Mouse (Mus musculus) MN1 (cell line): ENCODE results near the gene Csrp2.

ENCODE experiments used
- DNase-seq: peaks from one replicate; pipeline ENCODE4 v3.0.0-alpha.2; 2016; ENCODE audit warnings: low spot score

The Csrp2 gene

DNA sequence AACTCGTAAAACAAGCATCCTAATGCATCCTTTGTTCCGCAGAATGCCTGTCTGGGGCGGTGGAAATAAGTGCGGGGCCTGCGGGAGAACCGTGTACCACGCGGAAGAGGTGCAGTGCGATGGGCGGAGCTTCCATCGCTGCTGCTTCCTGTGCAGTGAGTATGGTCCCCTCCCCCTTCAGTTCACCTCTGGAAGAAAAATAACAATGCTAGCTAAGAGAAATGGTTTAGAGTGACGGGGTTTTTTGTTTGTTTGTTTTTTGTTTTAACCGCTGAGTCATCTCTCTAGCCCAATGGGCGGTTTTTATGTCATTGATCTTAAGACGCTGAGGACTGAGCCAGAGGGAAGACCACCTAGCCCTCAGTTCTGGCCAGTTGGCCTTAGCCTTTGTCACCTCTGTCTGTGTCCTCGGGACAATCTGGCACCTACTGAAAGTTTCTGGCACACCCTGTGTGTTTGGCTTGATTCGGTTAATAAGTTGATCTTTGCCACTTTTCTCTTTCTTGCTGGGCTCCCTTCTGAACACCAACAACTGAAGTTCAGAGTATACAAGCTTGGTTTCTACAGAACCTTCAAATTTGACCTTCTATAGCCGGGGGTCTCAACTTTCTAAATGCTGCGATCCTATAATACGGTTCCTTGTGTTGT is 12.4 kb downstream of the Csrp2 start:
- DNase-seq: peak; percentile 33

DNA sequence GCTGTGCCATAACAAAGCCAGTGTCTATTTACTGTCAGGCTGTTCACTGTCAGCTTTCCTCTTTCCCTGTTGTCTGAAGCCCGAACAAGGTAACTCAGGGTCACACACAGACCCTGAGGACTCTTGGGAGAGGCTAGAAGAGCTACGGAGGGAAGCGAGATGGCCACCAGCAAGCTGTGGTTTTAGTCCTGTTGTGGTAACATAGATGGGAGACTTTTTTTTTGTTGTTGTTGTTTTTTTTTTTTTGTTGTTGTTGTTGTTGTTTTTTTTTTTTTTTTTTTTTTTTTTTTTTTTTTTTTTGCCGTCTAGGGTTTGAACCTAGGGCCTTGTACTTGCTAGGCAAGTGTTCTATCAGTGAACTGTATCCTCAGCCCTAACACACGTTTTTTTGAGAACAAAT is 14.0 kb downstream of the Csrp2 start:
- no peak for DNase-seq

DNA sequence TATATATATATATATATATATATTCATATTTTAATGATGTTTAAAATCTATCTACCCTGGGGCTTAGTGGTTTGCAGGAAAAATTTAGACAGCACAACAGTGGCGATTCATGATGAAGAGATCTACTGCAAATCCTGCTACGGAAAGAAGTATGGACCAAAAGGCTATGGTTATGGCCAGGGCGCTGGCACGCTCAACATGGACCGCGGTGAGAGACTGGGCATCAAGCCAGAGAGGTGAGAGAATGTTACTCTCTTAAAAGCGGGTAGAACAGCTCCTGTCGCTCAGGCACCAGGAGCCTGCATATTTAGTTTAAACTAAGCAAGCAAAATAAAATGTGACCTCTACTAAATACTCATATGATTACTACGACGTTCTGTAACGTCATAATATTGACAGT is 15.5 kb downstream of the Csrp2 start:
- no peak for DNase-seq

DNA sequence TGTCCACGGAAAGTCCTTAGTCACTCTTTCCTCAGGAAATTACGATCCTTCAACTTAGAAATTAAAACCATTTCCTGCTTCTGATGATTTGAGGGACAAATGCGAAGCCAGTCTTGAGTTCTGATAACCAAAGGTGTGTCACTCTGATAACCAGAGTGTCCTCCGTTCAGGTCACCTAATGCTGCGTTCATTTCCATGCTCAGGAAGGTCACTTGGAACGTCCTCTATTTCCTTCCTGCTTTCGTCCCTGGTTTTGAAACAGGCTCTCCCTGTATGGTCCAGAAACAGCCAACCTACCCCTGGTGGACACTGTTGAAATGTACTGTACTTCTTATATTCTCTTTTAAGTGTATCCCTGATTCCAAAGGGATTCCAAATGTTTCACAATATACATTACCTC is 16.1 kb downstream of the Csrp2 start:
- no peak for DNase-seq

DNA sequence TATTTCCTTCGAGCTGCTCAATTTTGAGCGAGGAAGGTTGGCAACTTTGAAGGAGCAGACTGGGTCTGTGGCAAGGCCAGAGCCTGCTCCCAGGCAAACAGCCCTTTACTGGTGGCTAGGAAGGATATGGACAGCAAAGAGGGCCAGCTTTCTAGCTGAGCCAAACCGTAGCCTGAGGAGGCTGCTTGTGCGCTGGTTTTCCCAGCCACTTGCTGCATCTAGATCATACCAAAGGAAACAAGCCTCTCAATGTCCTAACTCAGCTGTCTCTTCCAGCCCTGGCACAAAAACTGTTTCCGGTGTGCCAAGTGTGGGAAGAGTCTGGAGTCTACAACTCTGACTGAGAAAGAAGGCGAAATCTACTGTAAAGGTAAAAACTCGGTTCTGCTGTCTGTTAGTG is 18.8 kb downstream of the Csrp2 start:
- no peak for DNase-seq

DNA sequence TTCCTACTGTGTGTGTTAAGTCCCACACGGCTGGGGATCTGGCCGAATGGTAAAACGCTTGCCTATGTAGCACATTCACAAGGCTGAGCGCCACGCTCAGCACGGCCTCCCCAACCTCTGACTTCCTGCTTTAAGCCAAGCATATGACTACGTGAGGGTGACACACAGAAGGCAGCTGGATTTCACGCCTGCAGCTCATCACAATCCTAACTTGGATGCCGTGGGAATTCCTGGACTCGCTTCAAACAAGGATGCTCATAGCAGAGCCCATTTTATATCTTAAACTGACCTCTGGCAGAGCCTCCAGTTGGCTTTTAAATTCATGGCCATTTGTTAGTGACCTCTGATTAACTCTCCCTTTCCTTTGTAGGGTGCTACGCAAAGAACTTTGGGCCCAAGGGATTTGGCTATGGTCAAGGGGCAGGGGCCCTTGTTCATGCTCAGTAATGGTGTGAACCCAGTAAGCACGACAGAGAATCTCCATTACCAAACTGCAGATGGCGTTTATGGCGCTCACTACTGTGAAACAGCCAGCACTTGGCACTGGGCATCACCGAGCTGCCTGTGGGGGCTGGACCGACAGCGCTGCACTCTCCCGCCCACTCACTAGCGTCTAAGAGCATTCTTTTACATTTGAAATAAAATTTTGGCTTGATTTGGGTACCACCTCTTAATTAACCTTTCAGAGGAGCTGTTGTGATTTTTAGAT is 19.4 kb downstream of the Csrp2 start:
- DNase-seq: no peak

DNA sequence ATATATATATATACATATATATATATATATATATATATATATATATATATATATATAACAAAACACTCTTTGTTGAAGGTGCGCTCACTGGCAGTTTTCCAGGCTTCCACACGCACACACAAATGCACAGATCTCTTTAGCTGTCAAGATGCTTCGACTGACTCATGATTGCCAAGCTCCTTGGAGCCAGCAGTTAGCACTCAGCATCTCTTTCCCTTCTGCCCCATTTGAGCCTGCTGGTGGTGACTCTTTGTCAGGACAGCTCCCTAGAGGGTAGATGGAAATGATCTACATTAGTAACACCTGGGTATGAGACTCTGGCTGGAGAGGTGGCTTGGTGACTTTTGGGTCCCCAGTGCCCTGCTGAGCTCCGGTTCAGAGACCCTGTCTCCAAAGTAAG is 20.1 kb downstream of the Csrp2 start:
- DNase-seq: peak; percentile 35

DNA sequence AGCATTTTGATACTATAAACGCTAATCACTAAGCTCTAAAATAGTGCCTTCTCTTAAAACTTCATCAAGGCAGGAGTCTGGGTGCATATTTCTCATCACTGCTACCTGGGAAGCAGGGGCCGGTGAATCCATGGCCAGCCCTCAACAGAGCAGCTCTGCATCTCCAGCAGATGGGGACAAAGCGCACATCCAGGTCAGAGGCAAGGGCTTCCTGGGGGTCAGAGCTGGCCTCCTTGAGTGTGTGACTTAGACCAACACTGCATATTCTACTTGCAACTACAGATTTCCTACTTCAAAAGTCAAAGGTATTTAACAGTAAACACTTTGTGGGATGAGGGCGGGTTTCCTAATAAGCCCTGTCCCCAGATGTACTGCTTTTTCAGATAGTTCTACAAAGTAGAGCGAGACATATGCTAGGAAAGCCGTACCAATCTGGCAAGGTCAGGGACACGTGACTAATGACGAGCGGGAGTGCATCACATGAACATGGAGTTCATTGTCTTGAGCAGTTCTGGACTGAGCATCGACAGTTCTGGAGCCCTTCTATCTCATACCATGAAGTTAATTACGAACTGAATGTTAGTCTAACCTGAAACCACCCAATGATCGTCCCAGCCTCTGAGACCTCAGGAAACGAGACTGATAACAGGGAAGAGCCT is 21.3 kb downstream of the Csrp2 start:
- DNase-seq: no peak

DNA sequence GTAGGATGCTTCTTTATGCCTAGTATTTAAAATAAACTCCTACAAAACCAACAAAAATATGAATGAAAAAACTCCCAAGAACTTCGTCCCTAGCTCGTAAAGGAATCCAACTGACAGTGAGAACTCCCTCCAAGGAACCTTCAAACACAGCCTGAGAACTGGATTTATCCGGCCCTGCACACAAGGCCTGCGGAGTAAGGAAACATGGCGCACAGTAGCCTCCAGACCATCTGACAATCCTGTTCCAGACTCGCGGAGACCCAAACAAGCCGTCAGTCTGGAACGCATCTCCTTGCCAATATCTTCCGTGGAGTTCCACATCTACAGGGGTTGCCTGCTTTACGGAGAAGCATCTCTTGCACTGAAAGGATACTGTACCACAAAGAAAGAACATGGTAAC is 22.4 kb downstream of the Csrp2 start:
- DNase-seq: no peak

DNA sequence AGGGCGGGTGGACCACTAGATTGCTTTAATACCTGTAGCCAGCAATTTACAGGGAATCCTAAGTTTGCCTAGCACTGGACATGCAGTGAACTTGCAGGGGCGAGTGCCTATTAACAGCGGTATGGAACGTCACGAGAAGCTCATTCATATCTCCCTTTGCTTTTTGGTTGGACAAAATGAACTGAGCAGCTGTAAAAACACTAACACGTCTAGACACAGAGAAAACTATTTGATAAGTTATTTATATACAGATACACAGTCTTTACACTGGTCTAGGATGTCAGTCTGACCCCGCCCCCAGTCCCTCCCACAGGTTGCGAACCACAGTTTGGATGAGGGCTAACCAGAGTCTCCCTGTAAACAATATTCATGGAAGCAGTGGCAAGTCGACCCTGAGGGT is 23.2 kb downstream of the Csrp2 start:
- no peak for DNase-seq

DNA sequence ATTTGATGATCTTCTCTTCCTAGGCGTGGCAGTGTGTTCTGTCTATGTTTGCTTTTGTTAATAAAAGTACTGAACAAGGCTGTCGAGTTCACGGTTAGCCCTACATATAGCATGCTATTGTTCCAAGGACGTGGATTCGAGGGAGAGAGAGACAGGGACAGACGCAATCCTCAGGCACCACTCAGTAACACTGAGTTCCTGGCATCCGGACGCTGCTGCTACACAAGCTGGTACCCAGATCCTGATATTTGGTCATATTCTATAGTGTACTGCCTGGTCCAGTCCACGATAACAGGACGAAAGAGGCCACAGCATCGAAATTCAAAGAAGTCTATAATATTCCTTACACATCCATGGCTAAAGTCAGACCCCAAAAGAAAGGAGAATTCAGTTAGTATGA is 24.6 kb downstream of the Csrp2 start:
- DNase-seq: no peak

DNA sequence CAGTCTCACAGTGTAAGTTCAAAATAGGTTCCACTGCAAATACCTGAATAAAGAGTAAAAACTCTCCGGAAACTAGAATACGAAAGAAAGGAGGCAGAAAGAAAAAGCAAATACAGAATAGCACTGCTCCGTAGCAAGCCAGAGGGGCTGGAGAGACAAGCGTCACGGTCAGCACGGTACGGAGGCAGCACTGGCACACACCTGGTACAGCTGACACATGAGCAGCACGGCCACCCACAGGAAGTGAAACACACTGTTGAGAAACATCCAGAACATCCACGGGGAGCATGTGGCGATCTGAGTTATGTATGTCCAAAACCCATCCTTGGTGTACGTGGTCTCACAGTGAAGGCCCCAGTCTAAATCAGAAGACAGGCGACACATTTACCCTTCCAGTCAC is 26.4 kb downstream of the Csrp2 start:
- DNase-seq: no peak

DNA sequence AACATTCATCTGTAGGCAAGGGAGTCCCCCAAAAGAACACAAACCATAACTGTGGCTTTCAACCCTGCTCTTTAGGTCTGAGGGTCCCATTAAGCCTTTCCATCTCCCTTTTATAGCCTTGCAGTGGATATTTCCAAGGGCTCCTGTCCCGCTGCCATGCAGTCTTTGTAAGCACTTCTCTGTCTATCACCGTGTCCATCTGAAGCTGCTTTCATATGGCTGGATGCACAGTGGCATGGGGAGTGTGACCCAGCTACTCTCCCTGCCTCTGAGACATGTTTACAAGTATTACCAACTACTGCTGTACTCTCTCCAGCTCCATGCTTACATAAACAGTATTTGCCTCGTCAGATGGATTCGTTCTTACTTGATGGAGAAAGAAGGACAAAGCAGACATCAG is 28.0 kb downstream of the Csrp2 start:
- DNase-seq: no peak

DNA sequence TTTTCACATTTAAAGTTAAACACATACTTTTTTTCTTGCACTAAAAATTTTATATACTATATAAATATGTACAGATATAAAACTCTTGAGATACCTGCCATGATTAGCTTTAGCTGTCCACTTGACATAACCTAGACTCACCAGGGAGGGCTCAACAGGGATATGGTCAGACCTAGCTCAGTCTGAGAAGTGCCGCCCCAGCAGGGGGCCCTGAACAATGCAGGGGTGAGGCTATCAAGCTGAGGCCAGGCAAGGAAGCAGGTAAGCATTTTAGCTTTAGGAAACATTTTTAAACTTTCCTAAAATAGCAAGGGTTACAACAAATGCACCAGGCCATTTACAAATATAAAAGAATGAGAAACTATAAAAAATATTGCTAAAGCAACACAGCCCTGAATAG is 31.5 kb downstream of the Csrp2 start:
- DNase-seq: no peak

DNA sequence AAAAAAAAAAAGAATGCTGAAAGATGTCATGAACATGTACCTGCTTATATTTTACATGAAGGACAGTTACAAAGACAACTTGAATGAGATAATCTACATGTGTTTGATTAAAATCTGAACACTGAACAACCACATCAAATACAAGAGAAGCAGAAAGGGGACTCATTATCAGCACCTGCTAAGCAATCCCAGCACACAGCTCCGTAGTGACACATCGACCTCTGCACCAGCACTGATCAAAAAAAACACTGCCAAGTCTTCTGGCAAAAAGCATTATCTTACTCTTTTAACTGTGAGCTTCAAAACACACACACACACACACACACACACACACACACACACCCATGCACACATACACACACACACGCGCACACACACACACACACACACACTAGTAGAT is 32.2 kb downstream of the Csrp2 start:
- no peak for DNase-seq

DNA sequence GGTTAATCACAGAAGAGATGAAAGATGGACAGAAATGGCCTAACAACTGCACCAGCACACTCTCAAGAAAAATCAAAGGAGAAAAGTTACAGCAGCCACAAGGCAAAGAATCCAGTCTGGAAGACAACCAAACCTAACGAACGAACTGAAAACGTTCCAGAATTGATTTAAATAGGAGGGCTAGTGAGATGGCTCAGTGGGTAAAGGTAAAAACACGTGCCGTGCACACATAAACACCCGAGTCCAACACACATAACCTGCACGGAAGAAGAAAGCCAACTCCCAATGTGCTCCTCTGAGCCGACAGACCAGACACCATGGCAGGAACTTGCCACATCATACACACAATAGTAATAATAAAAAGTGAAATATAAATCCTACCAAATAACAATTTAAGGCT is 32.7 kb downstream of the Csrp2 start:
- DNase-seq: no peak

DNA sequence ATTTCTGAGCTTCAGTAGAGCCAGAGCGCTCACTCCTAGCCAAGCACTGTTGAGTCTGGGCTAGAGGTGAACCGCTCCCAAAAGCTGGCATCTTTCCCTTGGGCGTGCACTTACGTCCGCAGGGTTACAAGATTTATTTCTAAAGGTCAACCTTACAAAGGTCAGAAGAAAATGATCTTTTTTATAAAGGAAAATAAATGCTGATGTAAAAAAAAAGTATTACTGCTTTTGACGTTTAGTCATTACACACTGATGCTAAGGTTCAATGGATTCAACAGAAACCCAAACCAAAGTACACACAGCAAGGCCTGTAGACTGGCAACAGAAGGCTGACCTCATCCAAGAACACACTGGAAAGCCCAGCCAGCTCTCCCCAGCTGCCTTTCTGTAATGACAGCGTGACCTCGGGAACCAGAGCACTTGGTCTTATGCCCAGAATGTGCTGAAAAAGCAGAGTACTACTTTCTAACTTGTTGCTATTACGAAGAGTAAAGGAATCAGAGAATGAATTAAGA is 33.4 kb downstream of the Csrp2 start:
- DNase-seq: peak; percentile 90

DNA sequence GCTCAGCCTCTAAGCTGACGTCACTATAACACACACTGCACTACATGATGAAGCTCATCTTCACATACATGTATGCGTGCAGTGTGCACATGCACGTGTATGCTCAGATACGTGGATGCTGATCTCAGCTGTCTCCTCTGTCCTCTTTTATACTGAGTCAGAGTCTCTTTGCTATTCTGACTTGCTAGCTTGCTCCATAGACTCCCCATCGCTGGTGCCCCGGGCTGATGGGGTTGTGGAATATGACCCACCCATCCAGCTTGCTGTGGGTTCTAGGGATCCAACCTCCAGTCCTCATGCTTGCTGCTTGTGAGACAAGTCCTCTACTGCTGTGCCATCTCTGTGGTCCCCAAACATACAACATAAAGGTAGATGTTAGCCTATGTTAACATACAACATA is 39.3 kb downstream of the Csrp2 start:
- no peak for DNase-seq

DNA sequence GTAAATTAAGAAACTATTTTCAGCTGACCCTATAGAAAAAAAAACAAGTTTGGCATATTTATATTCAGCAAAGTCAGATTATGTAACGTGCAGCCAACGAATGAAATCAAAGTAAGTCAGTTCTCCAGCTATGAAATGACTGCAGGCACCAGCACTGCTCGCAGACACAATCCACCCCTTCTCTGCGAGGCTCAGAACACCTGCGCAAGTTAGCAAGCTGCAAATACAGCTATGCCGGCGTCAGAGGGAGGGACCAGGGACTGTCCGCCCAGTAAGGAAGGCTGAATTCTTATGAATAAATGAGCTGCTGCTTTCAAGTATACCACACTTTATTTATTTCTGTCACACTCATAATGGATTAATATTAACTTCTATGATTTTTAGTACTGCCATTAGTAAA is 40.2 kb downstream of the Csrp2 start:
- DNase-seq: no peak

DNA sequence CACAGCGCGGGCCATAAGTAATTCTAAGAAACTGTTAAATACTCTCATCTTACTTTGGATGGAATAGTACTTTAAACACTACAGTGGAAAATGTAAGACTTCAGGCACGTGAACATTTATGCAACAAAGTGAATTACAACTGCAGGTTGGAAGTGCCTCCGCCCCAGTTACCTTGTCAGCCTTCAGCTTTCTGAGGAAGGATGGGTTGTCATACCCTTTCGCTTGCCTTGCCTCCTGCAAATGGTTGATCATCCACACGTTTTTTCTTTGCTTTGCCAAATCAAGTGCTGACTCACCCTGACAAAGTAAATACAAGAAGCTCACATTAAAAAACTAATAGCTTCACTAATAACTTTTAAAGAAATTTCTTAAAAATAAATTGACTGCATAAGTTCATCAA is 41.3 kb downstream of the Csrp2 start:
- no peak for DNase-seq

DNA sequence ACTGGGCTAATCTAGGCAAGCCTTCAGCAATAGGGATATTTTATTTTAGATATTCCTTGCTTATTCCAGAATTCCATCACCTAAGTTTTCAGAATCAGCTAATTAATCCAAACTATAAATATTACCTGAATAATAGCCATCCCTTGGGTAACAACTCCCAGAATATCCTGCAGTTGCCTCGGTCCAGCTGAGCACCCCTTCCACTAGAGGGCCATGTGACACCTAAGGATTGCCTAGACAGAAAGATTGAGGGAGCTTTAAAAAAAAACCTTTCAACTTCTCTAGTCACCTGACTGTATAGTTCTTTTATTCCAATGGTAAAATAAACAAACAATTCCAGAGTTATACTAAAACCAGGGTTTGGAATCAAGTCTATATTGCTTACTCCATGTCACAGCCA is 42.6 kb downstream of the Csrp2 start:
- no peak for DNase-seq

DNA sequence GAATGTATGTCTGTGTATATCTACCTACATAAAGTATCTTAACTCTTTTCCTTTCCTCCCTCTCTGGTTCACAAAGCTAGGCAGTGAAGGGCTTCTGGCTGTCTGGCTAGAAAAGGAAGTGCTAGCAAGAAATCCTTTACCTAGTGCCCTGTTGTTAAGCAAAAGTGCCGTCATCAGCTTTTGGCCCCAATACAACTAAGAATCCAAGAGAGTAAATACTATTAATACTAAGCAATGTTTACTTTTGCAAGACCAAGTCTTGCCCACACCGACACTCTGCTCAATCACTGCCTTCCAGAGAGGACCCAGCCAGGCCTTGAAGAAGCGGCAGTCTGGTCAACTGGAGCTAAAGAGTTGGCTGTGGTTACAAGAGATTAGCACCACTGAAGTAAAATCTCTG is 51.5 kb downstream of the Csrp2 start:
- no peak for DNase-seq

DNA sequence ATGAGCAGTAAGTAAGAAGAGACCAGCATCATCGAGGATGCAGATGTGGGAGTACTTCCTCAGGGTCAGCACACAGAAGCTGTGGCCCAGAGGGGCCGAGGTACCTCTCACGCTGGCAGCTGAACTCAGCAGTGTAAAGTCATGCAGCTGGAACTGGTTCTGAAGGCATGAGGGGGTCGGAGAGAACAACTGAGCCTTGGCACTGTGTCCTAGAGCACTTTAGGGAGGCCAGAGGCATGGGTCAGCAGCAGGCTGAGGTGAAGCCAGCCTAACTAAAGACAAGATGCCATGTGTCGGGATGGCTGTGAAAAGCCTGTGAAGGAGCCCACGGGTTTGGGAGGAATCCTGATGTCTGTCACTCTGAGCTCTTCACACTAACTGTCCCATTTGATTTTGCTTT is 51.9 kb downstream of the Csrp2 start:
- DNase-seq: no peak

DNA sequence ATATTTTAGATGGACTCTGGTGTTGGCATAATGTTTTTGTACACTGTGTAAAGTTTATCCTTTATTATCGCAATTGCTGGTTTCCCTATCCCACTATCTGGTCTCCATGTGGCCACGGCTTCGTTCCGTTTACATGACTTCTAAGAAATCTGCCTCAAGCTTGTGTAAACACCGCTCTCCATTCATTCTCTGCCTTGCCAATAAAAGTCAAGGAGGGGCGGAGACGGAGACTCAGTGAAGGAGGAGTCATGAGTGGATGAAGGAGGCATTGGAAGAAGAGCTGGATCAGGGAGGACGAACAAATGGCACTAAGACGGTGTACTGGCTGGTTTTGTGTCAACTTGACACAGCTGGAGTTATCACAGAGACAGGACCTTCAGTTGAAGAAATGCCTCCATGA is 52.4 kb downstream of the Csrp2 start:
- no peak for DNase-seq
